Mouse (Mus musculus) left cerebral cortex, postnatal 25 days (tissue): ENCODE measurements around the gene Arhgap30. TPM values are rescaled to one million over a fixed set of nuclear protein-coding genes. Genes with fewer than 3 reads are reported as not detected.

Source experiments
- DNase-seq, 2 experiments: peaks; one replicate each; pipeline ENCODE4 v3.0.0; 2022; ENCODE audit warnings: low spot score in 2 of 2, mixed read lengths in 1 of 2
- intact Hi-C: fragments of 180-260 bp; cut with DNase I; formaldehyde crosslinking; loops from one replicate; pipeline ENCODE4 v1.15.1; 2025
- total RNA-seq, 2 experiments: library from RNA; stranded (reverse); gene quantifications; 2 replicates each; pipeline ENCODE4 v1.2.3; 2021

The Arhgap30 gene
- 1 to 10 TPM; 1.9 to 2.8 TPM for total RNA-seq

DNA sequence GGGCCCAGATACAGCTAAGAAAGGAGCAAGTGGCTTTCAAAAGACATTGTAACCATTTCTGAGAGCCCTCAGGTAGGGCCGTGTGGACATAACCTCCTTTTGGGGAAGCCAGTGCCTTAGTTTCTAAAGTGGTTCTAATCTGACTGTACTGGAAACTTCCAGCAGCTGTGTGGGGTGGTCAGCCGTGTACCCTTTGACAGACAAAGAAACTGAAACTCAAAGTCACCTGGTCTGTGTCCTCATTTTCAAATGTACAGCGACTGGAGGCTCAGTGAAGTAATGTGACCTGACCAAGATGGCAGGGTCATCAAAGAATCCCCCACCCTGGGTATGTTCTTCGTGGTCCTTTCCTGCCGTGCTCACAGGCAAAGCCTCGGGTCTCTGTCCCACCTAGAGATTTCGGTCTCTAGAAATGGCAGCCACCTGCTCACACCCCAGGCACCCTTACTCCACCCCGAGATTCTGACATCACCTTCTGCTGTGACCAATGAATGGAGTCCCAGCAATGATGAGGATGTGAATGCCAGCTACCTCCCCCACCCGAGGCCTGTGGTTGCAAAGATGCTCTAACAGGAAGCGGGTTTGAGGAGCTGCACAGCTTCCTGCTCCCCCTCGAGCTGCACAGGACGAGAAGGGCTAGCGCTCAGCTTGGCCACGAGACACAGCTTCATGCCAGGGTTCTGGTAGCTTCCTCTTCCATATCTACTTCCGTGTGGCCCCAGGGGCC, at the start of gene Arhgap30:
Gene Arhgap30 (plus strand): TSS at position 579 of the 727 bp plus-strand sequence.
- intact Hi-C loops, result no loop called here
- DNase-seq, result peak; percentile 9 to 48

DNA sequence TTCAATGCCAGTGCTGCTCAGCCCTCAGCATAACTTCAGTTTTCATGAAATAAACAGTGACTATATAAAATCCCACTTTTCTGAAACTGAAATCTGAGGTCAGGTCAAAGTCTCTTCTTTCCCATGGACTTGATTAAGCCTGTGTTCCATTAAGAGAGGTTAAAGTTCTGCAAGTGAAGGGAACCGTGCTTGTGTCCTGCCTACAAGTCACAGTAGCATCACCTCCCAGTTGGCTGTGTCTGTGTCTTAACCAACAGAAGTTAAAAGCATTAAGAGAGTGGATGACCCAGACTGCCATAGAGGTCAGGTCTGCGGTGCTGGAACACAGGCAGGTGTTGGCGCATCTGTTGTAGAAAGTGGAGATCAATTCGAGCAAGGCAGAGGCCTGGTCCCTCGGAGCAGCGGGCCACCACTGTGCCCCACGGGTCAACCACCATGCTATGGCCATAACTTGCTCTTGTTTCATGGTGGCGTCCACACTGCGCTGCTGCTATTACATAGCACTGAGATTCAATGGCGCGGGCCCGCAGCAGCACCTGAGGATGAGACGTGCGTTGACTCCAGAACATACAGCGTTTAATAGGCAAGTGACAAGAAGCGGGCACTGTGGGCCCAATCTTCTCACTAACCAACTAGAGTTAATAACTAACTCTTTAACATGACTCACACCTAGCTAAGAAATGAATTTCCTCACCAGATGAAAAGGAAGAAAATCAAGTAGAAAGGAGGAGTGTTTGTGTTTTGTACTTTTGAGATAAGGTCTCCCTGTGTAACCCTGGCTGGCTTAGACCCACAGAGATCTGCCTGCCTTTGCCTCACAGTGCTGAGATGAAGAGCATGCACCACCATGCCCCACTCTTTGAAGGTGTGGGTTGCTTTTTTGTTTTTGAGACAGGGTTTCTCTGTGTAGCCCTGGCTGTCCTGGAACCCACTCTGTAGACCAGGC, 46.2 kb upstream of the Arhgap30 start:
- DNase-seq, result no peak
- intact Hi-C loops, result no loop called here

DNA sequence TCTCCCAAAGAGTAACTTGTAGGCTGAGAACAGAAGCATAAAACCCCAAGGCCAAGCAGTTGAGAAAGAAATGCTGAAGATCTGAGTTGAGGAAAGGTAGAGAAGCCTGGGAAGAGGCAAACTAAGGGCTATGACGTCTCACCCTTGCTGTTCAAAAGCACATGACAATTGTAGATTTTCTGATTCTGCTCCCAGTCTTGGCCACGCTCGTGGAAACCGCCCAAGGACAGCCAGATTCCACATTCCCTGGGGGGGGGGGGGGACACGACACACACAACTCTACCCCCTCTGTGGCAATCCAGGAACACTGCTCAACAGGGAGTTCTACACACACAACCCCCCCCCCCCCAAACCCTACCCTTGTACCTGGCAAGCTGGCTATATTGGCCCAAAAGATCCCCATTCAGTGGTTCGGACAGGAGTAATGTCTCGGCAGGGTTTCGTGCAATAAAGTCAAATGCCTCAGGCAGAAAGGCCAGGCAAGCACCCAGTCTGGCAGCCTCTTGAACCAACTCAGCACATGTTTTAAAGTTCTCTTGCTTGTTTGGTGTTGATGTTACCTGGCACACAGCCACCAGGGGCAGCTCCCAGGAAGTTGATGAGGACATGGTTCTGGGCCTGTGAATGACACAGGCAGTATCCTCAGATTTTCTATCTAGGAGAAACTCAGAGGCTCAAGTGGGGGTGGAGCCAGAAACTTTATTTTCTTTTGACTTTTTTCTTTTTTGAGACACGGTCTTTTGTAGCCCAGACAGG, 44.7 kb upstream of the Arhgap30 start:
- intact Hi-C loops, result no loop called here

DNA sequence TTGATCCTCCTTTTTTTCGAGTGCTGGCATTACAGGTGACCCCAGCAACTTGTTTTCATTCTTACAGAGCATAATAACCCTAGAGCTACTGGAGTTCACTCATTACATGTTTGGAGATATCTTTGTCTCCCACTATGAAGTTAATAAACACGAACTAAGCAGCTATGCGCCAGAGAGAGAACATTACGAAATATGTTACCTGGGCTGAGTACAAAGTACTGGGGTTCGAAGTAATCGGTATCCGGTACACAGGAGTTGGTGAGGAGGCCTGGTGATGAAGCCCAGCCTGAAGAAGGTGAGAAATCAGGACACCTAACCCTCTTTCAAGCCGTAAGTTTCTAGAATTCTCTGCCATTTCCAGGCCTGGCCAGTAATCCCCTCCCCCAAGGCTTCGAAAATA, 44.0 kb upstream of the Arhgap30 start:
- intact Hi-C loops, result no loop called here
- no peak for DNase-seq

More for the DNA sequence above, 44.7 kb upstream of the Arhgap30 start:
- peak in 1 of 2 experiments; percentile 28 for DNase-seq

DNA sequence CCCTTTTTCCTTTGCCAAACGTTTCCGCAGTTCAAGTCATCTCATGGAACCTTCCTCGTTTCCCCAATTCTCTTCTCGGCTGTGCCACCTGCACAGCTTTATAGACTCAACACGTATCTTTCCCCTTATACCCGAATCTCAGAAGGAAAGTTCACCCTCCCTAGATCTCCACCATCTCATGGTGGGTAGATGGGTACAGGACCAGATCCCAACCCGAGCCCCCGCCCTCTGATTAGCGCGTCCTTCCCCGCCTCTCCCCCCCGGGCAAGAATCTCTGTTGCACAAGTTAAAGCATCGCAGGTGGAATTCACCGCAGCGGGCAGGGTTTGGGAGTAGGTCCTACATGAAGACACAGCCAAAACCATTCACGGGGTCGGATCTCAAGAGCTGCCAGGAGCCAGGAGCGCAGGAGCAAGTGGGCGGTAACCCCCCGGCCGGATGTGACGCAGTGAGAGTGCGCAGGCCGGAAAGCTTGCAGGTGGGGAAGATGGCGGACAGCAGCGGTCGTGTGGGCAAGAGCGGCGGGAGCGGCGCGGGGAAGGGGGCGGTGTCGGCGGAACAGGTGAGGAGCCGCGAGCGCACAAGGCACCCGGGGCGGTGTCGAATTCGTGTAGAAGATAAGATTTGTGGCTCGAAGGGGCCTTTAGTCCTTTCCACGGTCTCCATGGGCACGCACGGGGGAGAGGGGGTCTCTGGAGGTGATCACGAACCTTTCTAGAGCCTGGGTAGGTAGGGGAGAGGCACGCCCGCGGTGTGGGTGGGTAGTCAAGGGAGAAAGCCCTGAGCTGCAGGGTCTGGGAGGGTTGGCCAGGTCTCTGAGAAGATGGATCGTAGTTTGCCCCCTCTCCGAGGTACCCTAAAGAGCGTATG, 43.3 kb upstream of the Arhgap30 start, which contains the start of the genes Nit1 and Pfdn2:
Gene Nit1 (minus strand): TSS at position 422 of the 870 bp plus-strand sequence.
Gene Pfdn2 (plus strand): TSS at position 446 of the 870 bp plus-strand sequence.
- intact Hi-C loops, result no loop called here
- DNase-seq, result peak; percentile 90 to 93

DNA sequence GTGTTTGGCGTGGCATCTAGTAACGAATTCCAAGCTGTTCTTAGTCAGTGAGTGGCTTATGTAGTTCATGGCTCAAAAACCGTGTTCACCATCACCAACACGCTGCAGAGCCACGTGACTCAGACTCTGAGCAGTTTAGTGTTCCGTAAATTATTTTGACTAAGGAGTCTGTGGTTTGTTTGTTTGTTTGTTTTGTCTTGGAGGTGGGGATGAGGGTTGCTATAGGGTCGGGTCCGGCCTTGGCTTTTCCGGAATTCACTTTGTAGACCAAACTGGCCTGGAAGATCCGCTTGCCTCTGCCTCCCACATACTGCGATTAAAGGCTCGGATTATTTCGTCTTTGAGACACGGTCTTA, 42.7 kb upstream of the Arhgap30 start:
- intact Hi-C loops, result no loop called here
- peak in 1 of 2 experiments; percentile 16 for DNase-seq

DNA sequence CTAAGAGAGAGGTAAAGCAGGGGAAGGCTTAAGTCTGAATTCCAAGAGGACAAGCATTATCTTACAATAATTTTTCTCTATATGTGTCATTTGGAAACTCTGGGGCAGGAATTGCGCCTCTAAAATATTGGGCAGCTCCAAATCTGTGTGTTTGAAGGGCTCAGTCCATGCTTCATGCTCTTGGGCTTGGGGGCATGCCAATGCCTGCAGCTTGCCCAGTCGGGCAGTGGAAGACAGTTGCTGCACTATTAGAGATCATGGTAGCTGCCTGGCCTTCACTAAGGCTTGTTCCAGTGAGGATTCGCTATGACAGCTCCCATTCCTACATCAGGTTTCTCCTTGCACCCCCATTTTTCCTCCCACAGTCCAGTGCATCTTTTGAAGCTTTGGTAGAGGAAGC, 40.1 kb upstream of the Arhgap30 start:
- no peak for DNase-seq
- intact Hi-C loops, result no loop called here

DNA sequence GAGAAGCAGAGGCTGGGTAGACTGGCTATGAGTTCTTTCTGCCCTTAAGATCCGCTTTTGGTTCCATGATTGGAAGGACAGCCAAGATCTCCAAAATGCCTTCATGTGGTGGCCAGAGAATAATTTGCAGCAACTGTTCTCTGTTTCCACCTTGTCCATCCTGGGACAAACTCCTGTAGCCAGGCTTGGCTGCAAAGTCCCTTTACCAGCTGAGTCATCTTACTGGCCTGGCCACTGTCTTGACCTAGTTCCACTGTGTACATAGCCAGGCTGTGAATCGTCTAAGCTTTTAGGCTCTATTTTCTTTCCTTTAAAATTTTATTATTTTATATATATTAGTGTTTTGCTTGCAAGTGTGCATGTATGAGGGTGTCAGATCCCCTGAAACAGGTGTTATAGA, 39.5 kb upstream of the Arhgap30 start:
- DNase-seq, result no peak
- intact Hi-C loops, result no loop called here

DNA sequence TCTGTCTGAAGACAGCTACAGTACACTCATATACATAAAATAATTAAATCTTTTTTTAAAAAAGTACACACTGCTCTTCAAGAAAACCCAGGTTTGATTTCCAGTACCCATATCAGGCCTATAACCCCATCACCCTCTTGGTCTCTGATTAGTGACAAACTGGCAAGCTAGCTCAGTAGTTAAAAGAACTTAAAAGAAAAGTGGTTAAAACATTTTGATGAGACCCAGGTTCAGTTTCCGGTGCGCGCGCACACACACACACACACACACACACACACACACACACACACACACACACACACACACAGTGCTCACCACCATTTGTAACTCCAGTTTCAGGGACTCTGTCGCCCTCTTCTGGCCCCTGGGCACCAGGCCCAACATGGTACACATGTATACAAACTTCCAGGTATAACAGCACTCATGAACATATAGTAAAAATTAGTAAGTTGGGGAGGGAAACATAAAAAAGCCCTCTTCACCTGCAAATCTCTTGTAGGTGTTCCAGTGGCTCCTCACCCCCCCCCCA, 32.9 kb upstream of the Arhgap30 start:
- no peak for DNase-seq
- intact Hi-C loops, result loop anchor here (5.0 kb wide), 1 partner anchor 34 kb away; no protein-coding TSS in a partner anchor

DNA sequence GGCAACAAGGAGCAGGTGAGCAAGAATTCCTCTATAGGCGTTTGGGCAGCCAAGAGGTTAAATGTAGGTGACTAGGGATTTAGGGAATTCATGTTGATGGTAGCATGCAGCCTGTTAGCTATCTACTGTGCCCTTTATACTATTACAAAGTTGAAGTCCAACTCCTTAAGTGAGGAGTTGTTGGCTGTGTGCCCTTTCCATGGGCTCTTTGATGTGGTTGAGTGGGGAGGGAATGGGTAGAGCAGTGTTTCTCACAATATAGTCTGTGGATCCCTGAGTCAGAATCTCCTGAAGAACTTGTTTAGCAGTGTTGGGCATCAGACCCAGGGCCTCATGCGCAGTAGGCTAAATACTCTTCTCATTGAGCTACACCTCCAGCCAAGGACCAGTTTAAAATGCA, 31.9 kb upstream of the Arhgap30 start:
- intact Hi-C loops, result loop anchor here (5.0 kb wide), 1 partner anchor 35 kb away; no protein-coding TSS in a partner anchor

DNA sequence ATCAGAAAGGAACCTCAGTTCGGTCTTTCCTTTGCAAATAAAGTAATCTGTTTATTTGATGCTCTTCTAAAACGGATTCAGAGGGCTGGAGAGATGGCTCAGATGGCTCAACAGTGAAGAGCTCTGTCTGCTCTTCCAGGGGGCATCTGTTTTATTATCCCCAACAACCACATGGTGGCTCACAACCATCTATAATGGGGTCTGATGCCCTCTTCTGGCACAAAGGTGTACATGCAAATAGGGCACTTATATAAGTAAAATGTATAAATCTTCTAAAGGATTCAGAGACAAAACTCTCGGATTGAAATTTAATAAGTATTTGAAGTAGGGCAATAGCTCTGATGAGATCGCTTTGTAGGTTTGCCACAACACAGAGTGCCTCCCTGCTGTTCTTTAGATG, 30.3 kb upstream of the Arhgap30 start:
- intact Hi-C loops, result loop anchor here (5.0 kb wide), 1 partner anchor 36 kb away; no protein-coding TSS in a partner anchor

More for the DNA sequence above, 31.9 kb upstream of the Arhgap30 start:
- DNase-seq, result no peak

DNA sequence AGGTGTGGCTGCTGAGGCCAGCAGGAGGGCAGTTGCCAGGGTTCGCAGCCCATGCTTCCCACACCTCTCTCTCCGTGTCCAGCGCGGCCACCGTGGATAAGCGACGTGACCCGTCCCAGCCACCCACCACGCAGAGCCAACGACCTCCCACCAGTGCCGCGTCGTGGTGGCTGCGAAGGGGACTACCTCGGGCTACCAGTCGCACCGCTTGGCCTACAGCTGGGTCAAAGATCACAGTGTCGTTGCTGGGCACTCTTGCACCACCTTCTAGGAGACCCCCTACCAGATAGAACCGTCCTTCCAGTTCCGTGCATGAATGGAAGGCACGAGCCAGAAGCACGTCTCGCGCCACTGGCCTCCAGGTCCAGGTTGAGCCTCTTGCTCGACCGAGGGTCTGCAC, 28.5 kb upstream of the Arhgap30 start:
- intact Hi-C loops, result loop anchor here (2.0 to 5.0 kb wide), 2 partner anchors 21 to 248 kb away; partner anchors contain the start of gene Cfap126
- DNase-seq, result peak; percentile 29 to 37

More for the DNA sequence above, 30.3 kb upstream of the Arhgap30 start:
- DNase-seq, result peak; percentile 28 to 69

DNA sequence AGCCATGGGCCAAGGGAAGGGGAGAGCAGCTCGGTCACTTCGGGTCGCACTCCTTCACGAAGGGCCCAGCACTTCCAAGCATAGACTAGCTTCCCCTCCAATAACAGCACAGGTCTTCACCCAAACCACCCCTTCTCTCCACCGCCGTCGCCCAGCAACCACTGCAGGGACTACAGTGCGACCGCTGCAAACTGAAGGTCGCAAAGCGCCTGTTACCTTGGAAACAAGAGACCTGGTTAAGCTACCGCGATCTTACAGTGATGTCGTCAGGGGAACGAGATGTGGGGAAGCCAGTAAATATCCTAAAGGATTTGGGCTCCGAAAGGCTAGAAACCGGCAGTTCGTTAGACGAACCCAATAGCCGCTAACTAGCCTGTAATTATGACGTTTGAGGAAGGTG, 28.1 kb upstream of the Arhgap30 start, which contains the start of gene Klhdc9:
Gene Klhdc9 (minus strand): TSS at position 143 of the 400 bp plus-strand sequence.
- intact Hi-C loops, result loop anchor here (1.0 to 5.0 kb wide), 4 partner anchors 20 to 248 kb away; partner anchors contain the start of genes Cfap126 and Usf1
- peak; percentile 87 to 95 for DNase-seq

DNA sequence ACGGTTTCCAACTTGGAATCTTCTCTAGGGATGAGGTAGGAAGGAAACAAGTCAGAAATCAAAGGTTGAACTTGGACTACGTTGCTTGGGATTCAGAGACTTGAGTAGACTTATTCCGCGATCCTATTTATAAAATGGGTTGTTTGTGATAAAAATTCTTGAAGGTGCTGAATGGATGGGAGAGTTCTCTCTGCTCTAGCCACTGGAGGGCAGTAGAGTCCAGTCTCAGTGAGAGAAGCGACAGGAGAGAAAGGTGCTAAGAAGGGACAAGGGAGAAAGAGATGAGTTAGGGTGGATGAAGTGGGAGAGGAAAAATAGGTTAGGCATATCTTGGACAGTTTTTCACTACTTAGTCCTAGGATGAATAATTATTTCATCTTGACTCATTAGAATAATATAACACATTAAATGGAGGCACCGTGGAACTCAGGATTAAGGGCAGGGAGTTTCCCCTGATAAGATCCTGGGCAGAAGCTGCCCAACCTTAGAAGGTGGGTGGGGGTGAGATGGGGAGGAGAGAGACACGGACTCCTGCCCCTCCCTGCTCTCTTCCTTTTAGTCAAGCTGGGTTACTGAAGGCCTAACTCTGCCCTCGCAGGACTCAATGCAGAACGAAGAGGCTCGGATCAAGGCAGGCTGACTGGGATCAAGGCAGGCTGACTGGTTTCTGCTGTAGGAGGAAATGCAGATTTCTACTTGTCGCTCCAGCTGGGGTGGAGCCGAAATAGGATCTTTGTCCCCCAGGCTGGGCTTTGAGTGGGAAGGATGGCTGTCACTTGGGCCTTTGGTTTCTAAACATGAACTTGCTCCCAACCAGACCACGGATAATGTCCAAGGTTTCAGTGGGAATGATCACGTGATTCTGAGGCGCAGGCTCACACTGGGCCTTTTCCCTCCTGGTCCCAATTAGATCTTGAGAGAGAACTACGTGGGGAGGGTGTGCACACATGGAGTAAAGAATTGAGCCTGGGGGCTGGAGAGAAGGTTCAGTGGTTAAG, 27.3 kb upstream of the Arhgap30 start:
- intact Hi-C loops, result loop anchor here (1.0 to 5.0 kb wide), 4 partner anchors 19 to 249 kb away; partner anchors contain the start of genes Cfap126 and Usf1
- DNase-seq, result peak; percentile 70 to 87

DNA sequence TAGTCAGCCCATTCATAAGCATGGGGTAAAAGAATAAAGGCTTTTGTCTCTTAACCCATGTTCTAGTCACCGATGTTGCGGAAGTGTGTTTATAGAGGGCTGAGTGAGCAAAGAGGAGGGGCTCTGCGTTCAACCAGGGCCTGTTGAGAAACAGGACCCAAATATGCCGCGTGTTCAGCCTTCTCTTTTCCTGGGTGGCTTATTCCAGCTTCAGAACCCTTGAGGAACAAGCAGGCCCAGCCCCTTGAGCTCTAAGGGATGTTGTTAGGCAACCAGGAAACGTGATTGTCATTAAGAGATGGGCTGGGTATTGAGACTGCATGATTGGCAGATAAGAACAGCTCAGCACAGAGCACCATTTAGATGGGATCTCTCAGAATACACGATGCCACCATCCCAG, 22.8 kb upstream of the Arhgap30 start:
- intact Hi-C loops, result loop anchor here (2.0 kb wide), 1 partner anchor 193 kb away; the partner anchor contains the start of gene Cd244a
- no peak for DNase-seq

DNA sequence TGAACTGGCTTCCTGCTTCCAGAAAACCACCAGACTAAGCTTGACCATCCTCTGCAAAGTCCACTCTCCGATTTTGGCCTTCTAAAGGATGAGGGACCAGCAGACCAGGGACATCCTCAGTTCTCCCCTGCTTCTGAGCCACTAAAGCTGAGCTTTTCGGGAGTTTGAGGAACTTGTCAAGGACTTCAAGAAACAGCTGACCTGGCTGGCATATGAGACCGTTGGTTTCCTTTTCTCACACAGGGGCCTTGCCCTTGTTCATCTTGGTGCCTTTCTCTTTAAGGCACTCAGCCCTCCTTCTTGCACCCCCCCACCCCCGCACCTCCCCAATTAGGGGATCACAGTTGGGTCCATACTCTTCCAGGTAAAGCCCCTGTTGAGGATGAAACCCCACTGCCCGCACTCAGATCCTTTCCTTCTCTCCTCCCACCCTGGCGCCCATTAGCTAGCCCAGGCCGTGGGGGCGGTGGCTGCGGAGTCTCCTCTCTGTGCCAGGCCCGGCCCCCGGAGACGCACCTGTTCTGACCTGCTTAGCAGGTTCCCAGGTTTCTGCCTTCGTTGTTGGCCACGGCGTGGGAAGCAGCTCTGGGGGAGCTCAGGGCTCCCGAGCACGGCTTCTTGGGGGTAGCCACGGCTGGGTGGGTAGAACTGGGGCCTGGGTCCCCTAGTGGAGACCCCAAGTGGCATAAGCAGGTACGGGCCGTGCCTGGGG, 18.8 kb upstream of the Arhgap30 start, which contains the start of gene Nectin4:
Gene Nectin4 (plus strand): TSS at position 255 of the 712 bp plus-strand sequence.
- intact Hi-C loops, result no loop called here

More for the DNA sequence above, 18.8 kb upstream of the Arhgap30 start, which contains the start of gene Nectin4:
- DNase-seq, result no peak
